Mouse (Mus musculus) retina, adult 2 months (tissue): ENCODE measurements around the gene Cnih3.

ENCODE experiments used
- DNase-seq: peaks from one replicate; pipeline ENCODE4 v3.0.0-alpha.2; 2012; ENCODE audit warnings: low read depth, low spot score

Gene Cnih3

DNA sequence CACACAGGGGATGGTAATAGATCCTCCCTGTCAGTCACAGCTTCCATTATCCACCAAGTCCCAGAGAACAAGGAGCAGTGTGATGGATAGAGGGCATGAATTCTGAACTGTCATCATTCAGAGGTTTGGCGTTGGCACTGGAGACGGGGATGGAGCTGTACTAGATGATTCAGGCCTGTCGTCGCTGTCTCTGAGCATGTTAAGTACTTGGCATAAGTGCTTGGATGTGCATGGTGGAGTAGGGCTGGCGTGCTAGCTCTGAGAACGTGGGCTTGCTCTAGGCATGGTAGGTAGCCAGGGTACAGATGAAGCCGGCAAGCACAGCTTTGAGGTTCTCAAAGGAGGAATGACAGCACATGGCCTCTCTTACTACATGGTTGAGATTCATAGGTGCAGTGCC lies 95.6 kb downstream of the Cnih3 start:
- no peak for DNase-seq

DNA sequence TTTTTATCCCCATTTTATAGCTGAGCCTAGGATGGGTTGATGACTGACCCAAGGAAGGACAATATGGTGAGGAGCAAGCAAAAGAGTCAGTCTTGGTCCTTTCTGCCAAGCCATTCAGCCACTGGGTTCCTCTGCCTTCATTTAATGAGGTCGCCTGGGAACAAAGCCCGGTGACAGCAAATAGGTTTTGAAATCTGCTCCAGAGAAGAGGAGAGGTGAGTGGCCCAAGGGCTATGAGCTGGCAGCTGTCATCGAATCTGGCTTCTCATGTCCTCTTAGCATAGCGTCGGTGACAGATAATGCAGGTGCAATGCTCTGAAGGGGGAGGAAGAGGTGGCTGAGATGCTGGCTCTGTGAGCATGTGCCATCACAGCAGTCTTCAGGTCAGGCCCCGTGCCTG lies 100.7 kb downstream of the Cnih3 start:
- DNase-seq = no peak

- DNase-seq = no peak
Observed at GRCm38 (mm10) chr1:181456911-181457310, 104.5 kb downstream of the Cnih3 start.

DNA sequence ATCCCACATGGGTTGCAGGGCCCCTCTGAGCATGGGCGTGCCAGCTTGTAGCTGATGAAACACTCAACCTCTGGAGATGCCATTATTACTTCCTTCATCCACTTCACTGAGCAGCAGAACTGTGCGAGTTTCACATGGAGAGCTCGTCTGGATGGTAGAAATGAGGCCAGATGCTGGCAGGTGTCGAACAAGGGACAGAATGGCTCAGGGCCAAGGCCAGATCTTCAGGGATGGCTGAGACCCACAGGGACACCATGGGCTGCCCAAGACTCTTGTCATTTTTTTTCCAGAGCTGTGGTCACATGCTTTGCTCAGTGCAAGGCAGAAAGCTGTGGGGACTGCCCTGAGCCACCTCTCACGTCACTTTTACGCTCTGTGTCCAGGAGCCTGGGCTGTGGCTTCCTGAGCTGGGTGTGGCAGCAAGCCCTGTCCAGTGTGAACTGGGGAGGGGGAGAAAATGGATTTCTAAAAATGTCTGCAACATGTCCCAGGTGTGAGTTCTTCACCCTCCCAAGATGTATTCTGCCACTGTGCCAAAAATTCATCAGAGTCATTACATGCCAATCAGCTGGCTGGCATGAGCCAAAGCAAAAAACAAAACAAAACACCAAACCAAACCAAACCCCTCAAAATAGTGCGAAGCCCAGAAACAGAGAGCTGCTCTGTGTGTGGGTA lies 107.1 kb downstream of the Cnih3 start:
- DNase-seq = no peak

DNA sequence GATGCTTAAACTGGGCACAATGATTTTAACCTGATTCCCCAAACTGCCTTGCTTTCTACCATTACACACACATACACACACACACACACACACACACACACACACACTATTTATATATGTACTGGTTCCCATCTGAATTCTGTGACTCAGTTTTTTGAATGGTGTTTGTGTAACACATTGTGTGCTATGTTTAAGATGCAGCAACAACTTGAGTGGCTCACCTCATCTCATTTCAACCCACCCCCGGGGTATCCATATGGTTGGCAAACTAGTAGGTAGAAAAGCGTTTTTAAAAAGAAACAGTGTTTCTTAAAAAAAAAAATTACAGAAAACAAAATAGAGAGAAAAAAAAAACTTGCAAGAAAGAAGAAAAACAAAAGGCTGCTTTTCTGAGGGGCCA lies 107.9 kb downstream of the Cnih3 start:
- no peak for DNase-seq

DNA sequence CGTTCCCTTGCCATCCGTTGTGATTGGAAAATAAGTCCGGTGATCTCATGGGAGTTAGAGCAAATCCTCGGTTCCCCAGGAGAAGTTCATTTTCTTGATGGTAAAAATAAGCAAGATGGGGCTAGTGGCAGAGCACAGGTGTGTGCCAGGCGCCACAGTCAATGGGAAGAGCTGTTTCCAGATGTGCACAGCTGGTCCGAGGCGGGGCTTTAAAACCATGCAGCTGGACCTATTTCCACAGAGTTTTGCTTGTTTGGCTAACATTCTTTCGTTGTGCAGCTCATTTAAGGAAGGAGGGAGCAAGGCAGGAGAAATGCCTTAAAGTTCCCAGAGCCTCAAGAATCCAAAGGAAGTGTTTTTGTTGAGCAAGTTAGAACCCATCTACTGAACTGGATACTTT lies 109.1 kb downstream of the Cnih3 start:
- no peak for DNase-seq

DNA sequence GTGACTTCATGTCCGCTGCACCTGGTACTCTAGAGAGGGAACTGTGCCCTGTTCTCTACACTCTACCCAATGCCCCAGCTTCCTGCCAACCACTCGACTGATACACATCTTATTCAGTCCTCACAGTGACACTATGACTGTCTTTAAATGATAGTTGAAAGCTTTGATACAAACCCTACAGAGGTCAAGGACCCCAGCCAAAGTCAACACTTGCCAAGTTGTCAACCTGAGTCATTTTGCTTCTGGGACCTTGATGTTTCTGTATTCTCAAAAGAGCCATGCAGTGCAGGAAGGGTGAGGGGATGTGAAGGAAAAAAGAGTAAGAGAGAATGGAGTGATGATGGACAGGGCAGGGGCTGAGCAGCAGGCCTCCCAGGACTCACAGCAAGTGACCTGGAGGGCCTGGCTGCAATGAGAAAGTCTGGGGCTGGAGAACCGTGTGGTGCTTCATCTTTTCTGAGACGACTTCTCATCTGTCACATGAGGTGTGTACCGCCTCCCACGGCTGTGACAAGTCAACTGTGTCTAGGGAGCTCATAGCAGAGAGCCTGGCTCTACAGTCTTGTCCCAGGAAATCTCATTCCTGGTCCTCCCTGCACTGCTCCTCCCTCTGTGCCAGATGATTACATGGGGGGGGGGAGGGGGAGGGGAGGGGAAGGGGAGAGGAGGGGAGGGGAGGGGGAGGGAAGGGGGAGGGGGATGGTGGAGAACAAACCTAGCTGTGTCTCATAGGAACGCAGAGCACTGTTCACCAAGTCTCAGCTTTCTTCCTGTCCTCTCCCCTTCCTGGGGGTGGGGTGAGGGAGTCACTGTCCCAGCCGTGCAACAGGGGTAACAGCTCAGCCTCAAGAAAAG lies 109.8 kb downstream of the Cnih3 start:
- DNase-seq = no peak

DNA sequence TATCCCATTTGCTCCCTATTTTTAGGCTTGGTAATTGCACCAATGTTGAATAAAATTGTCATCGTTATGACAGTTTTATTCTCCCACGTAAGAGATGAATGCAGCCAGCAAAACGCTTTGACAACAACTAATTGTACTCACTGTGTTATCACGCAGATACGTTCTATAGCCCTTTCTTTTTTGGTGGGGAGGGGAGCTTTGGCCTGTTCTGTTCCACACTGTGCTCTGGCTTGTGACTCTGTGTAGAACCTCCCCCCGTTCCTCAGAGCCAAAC lies 110.4 kb downstream of the Cnih3 start:
- no peak for DNase-seq

DNA sequence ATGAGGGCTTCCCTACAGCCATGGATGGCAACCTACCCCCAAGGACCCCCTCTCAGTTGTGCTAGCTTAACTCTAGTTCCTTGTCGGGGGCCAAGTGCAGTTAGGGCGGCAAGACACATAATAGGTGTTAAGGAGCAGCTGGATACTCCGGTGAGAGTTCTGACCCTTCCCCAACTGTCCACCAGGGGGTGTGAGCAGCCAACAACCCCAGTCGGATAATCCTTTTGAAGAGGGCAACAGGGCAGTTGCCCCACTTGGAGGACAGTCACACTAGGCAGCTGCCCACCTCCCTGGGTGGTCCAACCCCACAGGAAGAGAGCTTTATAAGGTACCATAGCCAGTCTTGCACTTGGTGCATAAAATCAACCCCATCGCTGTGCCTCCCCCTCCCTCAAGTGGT lies 112.6 kb downstream of the Cnih3 start:
- no peak for DNase-seq

- DNase-seq = no peak
Observed at GRCm38 (mm10) chr1:181466040-181466439, 113.6 kb downstream of the Cnih3 start.

DNA sequence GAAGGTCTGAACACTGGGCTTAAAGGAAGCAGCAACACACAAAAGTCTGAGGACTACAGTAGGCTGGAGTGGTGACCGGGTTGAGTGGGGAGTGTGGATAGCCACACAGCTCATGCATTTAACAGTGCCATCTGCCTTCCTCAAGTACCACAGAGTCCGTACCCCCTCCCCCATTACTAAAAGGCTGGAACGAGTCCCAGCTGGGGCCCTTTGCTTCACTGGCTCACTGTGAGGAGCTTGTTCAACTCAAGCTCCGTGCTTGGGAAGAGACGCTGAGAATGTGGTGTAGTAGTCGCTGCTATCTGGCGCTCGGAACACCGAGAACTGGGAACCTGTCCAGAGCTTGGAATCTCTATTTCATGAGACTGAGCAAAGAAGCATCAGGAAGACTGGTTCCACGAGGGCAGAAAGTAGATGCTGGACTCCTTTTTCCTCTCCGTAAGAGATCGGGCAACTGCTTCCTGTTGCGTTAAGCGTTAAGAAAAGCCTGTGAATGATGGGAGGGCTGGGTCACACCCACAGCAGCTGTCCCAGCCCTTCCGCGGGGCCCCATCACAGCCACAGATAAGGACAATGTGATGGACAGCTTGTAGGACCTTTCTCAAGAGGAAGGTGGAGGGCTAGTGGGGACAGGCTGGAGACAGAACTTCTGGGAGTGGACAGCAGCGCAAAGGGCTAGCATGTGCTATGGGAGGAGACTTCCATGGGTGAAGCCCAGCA lies 114.3 kb downstream of the Cnih3 start:
- no peak for DNase-seq

GRCm38 (mm10) chr1:181467321-181467670 lies 114.9 kb downstream of the Cnih3 start:
- no peak for DNase-seq

- no peak for DNase-seq
Observed at GRCm38 (mm10) chr1:181469415-181469814, 117.0 kb downstream of the Cnih3 start.

GRCm38 (mm10) chr1:181476141-181476540 lies 123.7 kb downstream of the Cnih3 start:
- no peak for DNase-seq

GRCm38 (mm10) chr1:181476557-181476956 lies 124.1 kb downstream of the Cnih3 start:
- no peak for DNase-seq

- no peak for DNase-seq
Observed at GRCm38 (mm10) chr1:181484696-181485095, 132.3 kb downstream of the Cnih3 start.

- no peak for DNase-seq
Observed at GRCm38 (mm10) chr1:181503471-181503870, 151.0 kb downstream of the Cnih3 start.

GRCm38 (mm10) chr1:181505367-181505766 lies 152.9 kb downstream of the Cnih3 start:
- no peak for DNase-seq
